Mouse (Mus musculus) thymus, adult 18-20 months (tissue): ENCODE results near the gene Dmac2.
"Not testable (repeated sequence)": the region's sequence is repeated elsewhere in the genome, so short reads cannot be mapped to it uniquely, and the experiment has no call there.

Experiments used
- DNase-seq, 2 experiments: peaks; one replicate each; pipeline ENCODE4 v3.0.0; 2022; ENCODE audit warnings: mixed read lengths in 2 of 2

Gene Dmac2

DNA sequence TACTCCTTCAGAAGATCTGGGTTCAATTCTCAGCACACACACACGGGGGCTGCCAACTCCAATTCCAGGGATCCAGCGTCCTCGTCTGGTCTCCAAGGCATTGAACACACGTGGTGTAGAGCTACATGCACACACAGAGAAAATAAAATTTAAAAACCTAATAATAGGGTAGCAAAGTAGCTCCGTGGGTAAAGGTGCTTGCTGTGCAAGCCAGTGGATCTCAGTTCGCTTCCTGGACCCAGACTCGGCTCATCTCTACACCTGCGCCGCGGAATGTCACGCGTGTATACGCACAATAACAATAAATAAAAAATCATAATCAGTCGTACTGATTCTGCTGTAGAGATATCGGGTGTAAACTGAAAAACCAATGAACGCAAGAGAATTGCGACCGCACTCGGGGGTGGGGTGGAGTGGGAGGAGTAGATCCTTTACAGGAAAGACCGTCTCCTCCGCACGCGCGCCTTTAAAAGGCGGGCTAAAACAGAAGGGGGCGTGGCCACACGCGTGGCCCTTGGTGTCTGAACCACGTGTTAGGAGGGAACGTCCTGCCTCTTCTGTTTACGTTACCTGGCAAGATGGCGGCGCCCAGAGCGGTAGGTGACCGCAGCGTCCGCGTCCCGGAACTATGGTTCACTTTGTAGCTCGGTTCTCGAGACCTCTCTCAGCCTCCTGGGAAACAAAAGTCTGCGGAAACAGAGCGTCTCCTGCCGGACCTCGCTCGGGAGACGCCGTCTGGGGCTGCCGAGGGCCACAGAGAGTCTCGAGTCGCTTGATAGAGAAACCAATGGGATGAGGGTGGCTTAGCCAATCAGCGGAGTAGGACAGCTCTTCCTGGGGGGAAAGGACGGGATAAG lies at the start of gene Dmac2:
TSS of gene Dmac2 (plus strand) at position 550 of the 857 bp plus-strand sequence.
- peak; percentile 91 to 96 for DNase-seq

DNA sequence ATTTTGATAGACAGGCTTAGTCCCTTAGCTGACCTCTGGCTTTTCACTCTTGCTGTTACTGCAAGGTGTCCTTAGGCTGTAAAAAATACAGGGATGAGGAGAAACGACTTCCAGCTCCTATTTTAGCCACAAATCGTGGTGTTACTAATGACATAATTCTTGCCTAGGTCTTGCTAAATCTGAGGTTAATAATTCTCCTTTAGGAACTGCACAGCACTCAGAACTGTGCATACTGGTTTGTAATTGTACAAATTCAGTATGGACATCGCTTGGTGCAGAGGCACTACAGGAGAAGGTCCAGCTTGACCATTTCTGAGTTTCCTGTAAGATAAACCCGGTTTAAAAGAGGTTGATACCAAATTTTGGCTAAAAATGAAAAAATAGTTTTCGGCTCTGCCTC lies 45.4 kb upstream of the Dmac2 start:
- not testable (repeated sequence) for DNase-seq

- DNase-seq, result no peak
Measured at GRCm38 (mm10) chr7:25575105-25575504, 44.1 kb upstream of the Dmac2 start.

- no peak for DNase-seq
Measured at GRCm38 (mm10) chr7:25575870-25576269, 43.3 kb upstream of the Dmac2 start.

GRCm38 (mm10) chr7:25576308-25576707 lies 42.9 kb upstream of the Dmac2 start:
- DNase-seq, result peak in 1 of 2 experiments; percentile 26

DNA sequence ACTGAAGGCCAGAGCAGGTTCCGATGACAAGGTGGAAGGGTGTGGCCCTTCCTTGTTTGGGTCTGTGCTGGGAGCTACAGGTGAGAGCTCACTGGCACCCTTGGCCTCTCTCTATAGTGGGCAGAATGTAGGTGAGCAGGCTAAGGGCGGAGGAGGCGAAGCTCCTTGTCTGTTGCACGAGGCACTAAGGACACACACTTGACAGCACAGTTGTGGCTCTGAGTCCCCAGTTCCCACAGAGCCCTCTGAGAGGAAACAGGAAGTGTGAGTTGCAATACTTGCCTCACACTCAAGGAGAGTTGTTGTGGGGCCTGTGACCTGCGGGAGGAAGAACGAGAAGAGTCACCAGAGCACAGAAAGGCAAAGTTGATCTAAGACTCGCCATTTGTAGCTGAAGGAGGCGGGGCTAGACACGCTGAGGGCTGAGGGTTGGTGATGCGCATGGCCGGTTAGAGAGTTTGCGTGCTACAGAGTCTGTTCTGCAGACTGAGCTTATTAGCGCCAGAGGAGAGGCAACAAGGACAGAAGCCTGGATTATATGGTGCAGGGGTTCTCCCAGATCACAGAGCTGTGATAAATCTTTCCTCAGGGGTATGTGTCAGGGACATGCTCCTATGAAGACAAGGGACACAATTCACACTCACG lies 42.3 kb upstream of the Dmac2 start:
- peak; percentile 19 to 41 for DNase-seq

DNA sequence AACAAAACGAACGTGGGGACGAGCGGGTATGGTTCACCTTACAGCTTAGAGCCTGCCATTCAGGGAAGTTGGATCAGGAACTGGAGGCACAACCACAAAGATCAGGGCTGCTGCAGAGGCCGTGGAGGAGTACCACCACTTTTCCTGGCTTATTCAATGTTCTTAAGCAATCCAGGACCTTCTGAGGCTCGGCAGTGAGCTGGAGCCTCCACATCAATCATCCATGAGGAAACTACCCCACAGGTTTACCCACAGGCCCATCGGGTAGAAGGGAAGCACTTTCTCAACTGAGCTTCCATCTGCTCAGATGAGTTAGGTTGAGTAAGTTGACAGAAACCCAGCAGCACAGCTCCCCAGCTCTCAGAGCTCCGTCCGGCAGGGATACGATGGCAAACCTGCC lies 39.8 kb upstream of the Dmac2 start:
- no peak for DNase-seq

- no peak for DNase-seq
Measured at GRCm38 (mm10) chr7:25582301-25582810, 36.9 kb upstream of the Dmac2 start.

GRCm38 (mm10) chr7:25584651-25585050 lies 34.6 kb upstream of the Dmac2 start:
- no peak for DNase-seq

GRCm38 (mm10) chr7:25585351-25586204 lies 33.6 kb upstream of the Dmac2 start:
- no peak for DNase-seq

GRCm38 (mm10) chr7:25591226-25591625 lies 28.0 kb upstream of the Dmac2 start:
- DNase-seq, result no peak

DNA sequence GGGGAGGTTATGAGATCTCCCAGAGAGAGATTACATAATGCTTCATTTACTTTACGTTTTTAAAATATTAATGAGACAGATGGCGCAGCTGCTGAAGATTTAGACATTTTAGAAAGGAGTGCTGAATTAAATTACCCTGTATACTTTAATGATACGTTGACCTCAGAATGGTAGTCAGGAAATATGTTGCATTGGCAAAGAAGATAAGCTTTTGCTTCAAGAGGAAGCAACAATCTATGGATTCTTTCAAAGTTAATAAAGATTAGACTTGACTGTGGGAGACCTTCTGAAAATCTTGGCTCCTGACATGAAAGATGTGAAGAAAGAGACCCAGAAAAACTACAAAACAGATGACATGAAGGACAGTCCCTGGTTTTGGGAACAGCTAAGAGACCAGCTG lies 25.4 kb upstream of the Dmac2 start:
- DNase-seq, result no peak

GRCm38 (mm10) chr7:25599663-25600062 lies 19.6 kb upstream of the Dmac2 start:
- peak in 1 of 2 experiments; percentile 54 for DNase-seq

- DNase-seq, result no peak
Measured at GRCm38 (mm10) chr7:25600666-25601065, 18.5 kb upstream of the Dmac2 start.

- DNase-seq, result no peak
Measured at GRCm38 (mm10) chr7:25601346-25601745, 17.9 kb upstream of the Dmac2 start.

DNA sequence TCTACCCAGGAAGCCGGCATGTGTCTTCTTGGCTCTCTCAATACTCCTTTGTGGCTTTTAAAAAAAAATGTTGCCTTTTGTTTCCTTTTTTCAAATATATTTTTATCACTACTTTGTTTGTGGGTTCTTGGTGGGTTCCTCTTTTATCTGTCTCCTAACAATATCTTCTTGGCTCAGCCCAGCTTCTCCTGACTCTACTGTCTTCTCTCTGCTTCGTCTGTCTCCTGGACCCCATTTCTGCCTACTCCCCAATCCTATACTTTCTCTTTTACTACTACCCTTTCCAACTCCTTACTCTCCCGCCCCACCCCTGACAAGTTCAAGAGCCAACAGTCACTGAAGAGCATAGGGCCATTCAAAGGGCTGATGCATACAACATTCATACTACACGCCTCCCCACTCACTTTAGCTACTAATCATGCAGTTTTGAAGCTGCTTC lies 12.6 kb upstream of the Dmac2 start:
- no peak for DNase-seq

- no peak for DNase-seq
Measured at GRCm38 (mm10) chr7:25607196-25607595, 12.0 kb upstream of the Dmac2 start.

DNA sequence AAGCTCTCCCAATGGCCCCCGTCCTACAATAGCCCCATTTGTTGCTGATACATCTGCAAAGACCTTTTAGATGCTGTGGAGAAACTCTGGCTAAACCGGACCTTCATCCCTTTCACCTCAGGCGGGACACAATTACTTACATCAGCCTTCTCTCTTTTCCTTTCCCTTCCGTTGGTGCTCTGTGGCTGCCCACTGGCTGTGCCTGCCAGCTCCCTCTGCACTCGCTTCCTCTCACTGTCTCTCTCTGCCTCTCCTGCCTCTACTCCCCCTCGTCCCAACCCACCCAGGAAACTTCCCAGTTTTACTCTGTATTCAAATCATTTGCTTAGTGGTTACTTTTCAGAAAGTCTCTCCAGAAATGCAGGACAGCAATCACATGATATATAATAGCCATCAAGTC lies 9.2 kb upstream of the Dmac2 start:
- DNase-seq, result no peak

- no peak for DNase-seq
Measured at GRCm38 (mm10) chr7:25611501-25611900, 7.7 kb upstream of the Dmac2 start.

DNA sequence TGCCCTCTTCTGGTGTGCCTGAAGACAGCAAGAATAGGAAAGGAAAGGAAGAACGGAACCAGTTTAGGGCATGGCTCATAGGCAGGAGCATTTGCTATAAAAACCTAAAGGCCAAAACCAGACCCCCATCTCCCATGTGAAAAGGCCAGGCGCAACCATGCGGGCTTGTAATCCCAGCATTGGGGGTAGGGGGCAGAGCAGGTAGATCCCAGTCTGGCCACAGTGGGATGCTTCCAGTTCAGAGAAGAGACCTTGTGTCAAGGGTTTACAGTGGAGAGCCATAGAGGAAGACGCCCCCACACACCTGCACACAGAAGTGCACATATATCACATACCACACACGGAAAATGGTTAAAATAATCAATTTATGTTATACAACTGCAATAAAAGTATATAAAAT lies 5.1 kb upstream of the Dmac2 start:
- no peak for DNase-seq

GRCm38 (mm10) chr7:25614831-25615705 lies 4.1 kb upstream of the Dmac2 start:
- no peak for DNase-seq

DNA sequence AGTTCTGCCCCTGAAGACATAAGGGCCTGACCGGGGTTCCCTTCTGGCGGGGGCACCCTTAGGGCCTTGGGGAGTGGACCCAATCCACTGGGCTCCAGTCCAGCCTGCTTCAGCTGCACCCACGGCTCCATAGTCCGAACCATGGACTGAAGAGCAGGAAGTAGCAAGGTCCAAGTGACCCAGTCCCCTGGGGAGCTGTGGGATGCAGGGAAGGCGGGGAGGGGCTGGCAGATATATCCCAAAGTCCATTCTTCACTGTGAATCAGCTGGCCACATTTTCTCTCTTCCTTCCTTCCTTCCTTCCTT lies 3.6 kb upstream of the Dmac2 start, which contains the start of gene Erich4:
TSS of gene Erich4 (minus strand) at position 187 of the 306 bp plus-strand sequence.
- no peak for DNase-seq
